Mouse (Mus musculus): ENCODE measurements at regions not wholly inside any gene's neighbourhood (a gene's known extent, or its start where the extent isn't known, plus 50 kb on each side); places are given as distances from the start of the nearest gene placed in this dataset.
A peak's percentile ranks its signal among the peaks of the same experiment; 100 is the strongest.

- no peak overlapping the region for H3K27ac ChIP-seq (ENCODE audit: low read length)
- no peak overlapping the region for H3K4me2 ChIP-seq (ENCODE audit: low read depth, low read length)
- H3K4me3 ChIP-seq (ENCODE audit: low read length), result no peak overlapping the region
- H3K9me3 ChIP-seq (ENCODE audit: control insufficient read depth, low read length), result no peaks in the 10 kb centered on the region
- ATAC-seq (ENCODE audit: low read depth), result no peak
- WGBS, result 85% methylated on average over 4 of the region's 4 CpGs
- H3K27me3 ChIP-seq (ENCODE audit: control insufficient read depth, insufficient read depth, low read depth, low read length), result no peaks in the 10 kb centered on the region
- no peaks in the 10 kb centered on the region for H3K36me3 ChIP-seq (ENCODE audit: control insufficient read depth, insufficient read depth, low read length)
- H3K9ac ChIP-seq (ENCODE audit: low read length), result no peak overlapping the region
- H3K4me1 ChIP-seq (replicated peaks; ENCODE audit: control insufficient read depth, insufficient read depth, low read length), result no peaks in the 10 kb centered on the region
Observed at GRCm38 (mm10) chr17:52036479-52036878, 203.4 kb upstream of the Satb1 start.

DNA sequence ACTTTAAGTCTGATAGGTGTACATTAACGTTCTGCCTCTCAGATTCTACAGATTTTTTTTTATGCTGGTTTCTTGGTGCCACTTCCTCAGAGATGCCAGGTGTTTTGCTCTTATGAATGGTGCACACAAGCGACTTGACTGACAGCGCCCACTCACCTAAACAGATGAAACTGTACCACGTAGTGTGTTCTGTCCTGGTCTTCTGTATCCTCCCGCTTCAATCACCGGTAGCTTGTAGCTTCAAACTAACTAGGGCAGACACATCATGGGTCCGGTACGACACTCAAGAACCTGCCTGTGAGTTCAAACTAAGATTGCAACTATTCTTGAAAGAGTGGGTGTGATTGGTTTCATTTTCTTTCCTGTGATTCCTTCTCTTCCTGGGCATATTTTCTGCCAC is 198.0 kb upstream of the Satb1 start:
- H3K9me3 ChIP-seq (ENCODE audit: control insufficient read depth, low read length), result no peaks in the 10 kb centered on the region
- H3K36me3 ChIP-seq (ENCODE audit: control insufficient read depth, insufficient read depth, low read length), result no peaks in the 10 kb centered on the region
- WGBS, result 83% methylated on average over 8 of the region's 8 CpGs
- no peak overlapping the region for H3K27ac ChIP-seq (ENCODE audit: low read length)
- H3K4me2 ChIP-seq (ENCODE audit: low read depth, low read length), result no peak overlapping the region
- no peak overlapping the region for H3K4me3 ChIP-seq (ENCODE audit: low read length)
- no peak overlapping the region for H3K9ac ChIP-seq (ENCODE audit: low read length)
- no peak for ATAC-seq (ENCODE audit: low read depth)
- no peaks in the 10 kb centered on the region for H3K4me1 ChIP-seq (replicated peaks; ENCODE audit: control insufficient read depth, insufficient read depth, low read length)
- no peaks in the 10 kb centered on the region for H3K27me3 ChIP-seq (ENCODE audit: control insufficient read depth, insufficient read depth, low read depth, low read length)

DNA sequence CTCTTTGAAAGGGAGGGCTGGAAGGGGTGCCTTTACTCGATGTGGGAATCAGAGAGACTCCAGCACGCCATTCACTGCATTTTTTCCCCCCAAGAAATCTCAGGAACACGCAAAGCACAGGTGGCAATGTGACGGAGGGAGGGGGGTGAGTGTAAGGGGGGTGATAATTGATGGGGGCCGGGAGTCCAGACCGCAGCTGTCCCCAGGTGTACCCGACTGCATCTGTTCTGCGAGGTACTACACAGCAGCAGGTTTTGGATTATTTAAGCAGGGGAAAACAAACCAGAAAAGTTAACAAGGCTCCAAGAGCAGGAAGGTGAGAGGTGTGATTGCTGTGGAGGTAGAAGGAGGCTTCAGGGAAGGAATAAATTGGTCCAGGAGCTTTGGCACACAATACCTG is 153.8 kb upstream of the Satb1 start:
- no peaks in the 10 kb centered on the region for H3K27me3 ChIP-seq (ENCODE audit: control insufficient read depth, insufficient read depth, low read depth, low read length)
- H3K27ac ChIP-seq (ENCODE audit: low read length), result no peak overlapping the region
- H3K4me3 ChIP-seq (ENCODE audit: low read length), result no peak overlapping the region
- H3K9ac ChIP-seq (ENCODE audit: low read length), result no peak overlapping the region
- no peaks in the 10 kb centered on the region for H3K9me3 ChIP-seq (ENCODE audit: control insufficient read depth, low read length)
- H3K36me3 ChIP-seq (ENCODE audit: control insufficient read depth, insufficient read depth, low read length), result no peaks in the 10 kb centered on the region
- no peak overlapping the region for H3K4me2 ChIP-seq (ENCODE audit: low read depth, low read length)
- 56% methylated on average over 8 of the region's 8 CpGs for WGBS
- H3K4me1 ChIP-seq (replicated peaks; ENCODE audit: control insufficient read depth, insufficient read depth, low read length), result no peaks in the 10 kb centered on the region
- no peak for ATAC-seq (ENCODE audit: low read depth)

- no peak overlapping the region for H3K4me3 ChIP-seq (ENCODE audit: low read length)
- no peaks in the 10 kb centered on the region for H3K36me3 ChIP-seq (ENCODE audit: control insufficient read depth, insufficient read depth, low read length)
- H3K9me3 ChIP-seq (ENCODE audit: control insufficient read depth, low read length), result no peaks in the 10 kb centered on the region
- H3K4me1 ChIP-seq (replicated peaks; ENCODE audit: control insufficient read depth, insufficient read depth, low read length), result no peaks in the 10 kb centered on the region
- no peak for ATAC-seq (ENCODE audit: low read depth)
- no peak overlapping the region for H3K9ac ChIP-seq (ENCODE audit: low read length)
- H3K4me2 ChIP-seq (ENCODE audit: low read depth, low read length), result 0 out of 2 replicates have a peak overlapping the region, but pooled peaks have one; percentile 6
- H3K27ac ChIP-seq (ENCODE audit: low read length), result no peak overlapping the region
- 49% methylated on average over 14 of the region's 14 CpGs for WGBS
- H3K27me3 ChIP-seq (ENCODE audit: control insufficient read depth, insufficient read depth, low read depth, low read length), result no peaks in the 10 kb centered on the region
Observed at GRCm38 (mm10) chr17:51986212-51986611, 153.1 kb upstream of the Satb1 start.

- Histone ChIP-seq H3K27me3 (ENCODE audit: control insufficient read depth, insufficient read depth, low read depth, low read length) (no peaks in the 10 kb centered on the region), H3K4me2 (ENCODE audit: low read depth, low read length) (no peak overlapping the region), H3K36me3 (ENCODE audit: control insufficient read depth, insufficient read depth, low read length) (no peaks in the 10 kb centered on the region), H3K9me3 (ENCODE audit: control insufficient read depth, low read length) (no peaks in the 10 kb centered on the region), H3K4me1 (replicated peaks; ENCODE audit: control insufficient read depth, insufficient read depth, low read length) (no peaks in the 10 kb centered on the region), H3K9ac (ENCODE audit: low read length) (no peak overlapping the region), H3K27ac (ENCODE audit: low read length) (no peak overlapping the region), H3K4me3 (ENCODE audit: low read length) (no peak overlapping the region)
- ATAC-seq (ENCODE audit: low read depth), result no peak
- WGBS, result 79% methylated on average over 2 of the region's 2 CpGs
Observed at GRCm38 (mm10) chr17:51979126-51979525, 146.0 kb upstream of the Satb1 start.

- 33% methylated on average over 3 of the region's 3 CpGs for WGBS
- Histone ChIP-seq H3K36me3 (ENCODE audit: control insufficient read depth, insufficient read depth, low read length) (no peaks in the 10 kb centered on the region), H3K4me2 (ENCODE audit: low read depth, low read length) (no peak overlapping the region), H3K4me3 (ENCODE audit: low read length) (no peak overlapping the region), H3K27me3 (ENCODE audit: control insufficient read depth, insufficient read depth, low read depth, low read length) (no peaks in the 10 kb centered on the region), H3K9me3 (ENCODE audit: control insufficient read depth, low read length) (no peaks in the 10 kb centered on the region), H3K4me1 (replicated peaks; ENCODE audit: control insufficient read depth, insufficient read depth, low read length) (no peaks in the 10 kb centered on the region), H3K27ac (ENCODE audit: low read length) (no peak overlapping the region), H3K9ac (ENCODE audit: low read length) (no peak overlapping the region)
- ATAC-seq (ENCODE audit: low read depth), result no peak
Observed at GRCm38 (mm10) chr17:51971444-51971843, 138.4 kb upstream of the Satb1 start.

DNA sequence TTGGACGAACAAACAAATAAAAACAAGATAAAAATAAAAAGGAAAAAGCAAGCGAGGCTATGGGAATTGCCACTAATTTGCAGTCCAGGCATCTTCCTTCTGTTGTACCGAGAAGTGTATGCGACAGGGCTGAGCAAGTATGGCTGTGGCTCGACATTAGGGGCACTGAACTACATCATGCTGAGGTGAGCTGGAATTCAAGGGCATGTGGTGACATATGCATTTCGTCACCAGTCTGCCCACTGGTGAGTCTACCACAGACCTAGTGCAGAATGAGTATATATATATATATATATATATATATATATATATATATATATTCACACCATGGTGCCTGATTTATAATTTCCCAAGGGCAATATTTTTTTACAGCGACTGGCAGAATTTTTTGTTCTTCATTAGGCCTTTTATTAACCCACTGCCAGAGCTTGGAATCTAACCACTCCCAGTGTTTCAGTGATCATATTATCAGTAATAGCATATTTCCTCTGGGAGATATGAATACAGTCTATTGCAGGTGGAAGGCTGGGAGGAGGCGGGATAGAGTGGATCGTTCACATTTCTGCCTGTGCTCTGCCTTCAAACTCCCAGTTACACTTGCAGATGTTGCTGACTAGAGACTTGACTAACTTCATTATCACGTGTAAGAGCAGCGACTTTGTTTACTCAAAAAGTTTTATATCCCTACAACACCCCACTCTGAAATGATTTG is 133.6 kb upstream of the Satb1 start:
- ATAC-seq (ENCODE audit: low read depth), result no peak
- H3K9ac ChIP-seq (ENCODE audit: low read length), result no peak overlapping the region
- no peak overlapping the region for H3K4me3 ChIP-seq (ENCODE audit: low read length)
- no peaks in the 10 kb centered on the region for H3K27me3 ChIP-seq (ENCODE audit: control insufficient read depth, insufficient read depth, low read depth, low read length)
- no peak overlapping the region for H3K4me2 ChIP-seq (ENCODE audit: low read depth, low read length)
- no peaks in the 10 kb centered on the region for H3K36me3 ChIP-seq (ENCODE audit: control insufficient read depth, insufficient read depth, low read length)
- H3K4me1 ChIP-seq (replicated peaks; ENCODE audit: control insufficient read depth, insufficient read depth, low read length), result no peaks in the 10 kb centered on the region
- 80% methylated on average over 11 of the region's 11 CpGs for whole genome bisulfite sequencing
- no peak overlapping the region for H3K27ac ChIP-seq (ENCODE audit: low read length)
- no peaks in the 10 kb centered on the region for H3K9me3 ChIP-seq (ENCODE audit: control insufficient read depth, low read length)

GRCm38 (mm10) chr17:51962529-51963110 is 129.5 kb upstream of the Satb1 start:
- WGBS, result 68% methylated on average over 12 of the region's 12 CpGs
- H3K9me3 ChIP-seq (ENCODE audit: control insufficient read depth, low read length), result no peaks in the 10 kb centered on the region
- no peak overlapping the region for H3K4me3 ChIP-seq (ENCODE audit: low read length)
- no peak overlapping the region for H3K4me2 ChIP-seq (ENCODE audit: low read depth, low read length)
- no peak for ATAC-seq (ENCODE audit: low read depth)
- no peak overlapping the region for H3K9ac ChIP-seq (ENCODE audit: low read length)
- no peaks in the 10 kb centered on the region for H3K4me1 ChIP-seq (replicated peaks; ENCODE audit: control insufficient read depth, insufficient read depth, low read length)
- no peaks in the 10 kb centered on the region for H3K27me3 ChIP-seq (ENCODE audit: control insufficient read depth, insufficient read depth, low read depth, low read length)
- no peak overlapping the region for H3K27ac ChIP-seq (ENCODE audit: low read length)
- no peaks in the 10 kb centered on the region for H3K36me3 ChIP-seq (ENCODE audit: control insufficient read depth, insufficient read depth, low read length)

DNA sequence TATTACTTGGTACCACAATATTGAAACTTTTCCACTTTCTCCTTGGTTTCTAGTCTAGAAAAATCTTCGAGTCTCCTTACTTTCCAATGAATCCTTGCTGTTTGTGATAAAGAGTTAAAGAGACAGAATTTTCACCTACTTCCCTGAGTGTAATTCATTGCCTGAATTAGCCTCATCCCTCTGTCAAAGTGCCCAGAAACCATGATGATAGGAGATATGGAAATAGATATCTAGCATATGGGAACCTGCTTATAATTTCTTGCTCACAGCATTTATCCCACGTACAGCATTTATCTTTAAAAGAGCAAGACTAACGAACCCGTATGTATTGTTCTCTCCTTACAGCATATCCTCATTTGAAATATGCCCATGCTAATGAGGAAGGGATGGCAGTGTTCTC is 128.2 kb upstream of the Satb1 start:
- no peak for ATAC-seq (ENCODE audit: low read depth)
- Histone ChIP-seq H3K36me3 (ENCODE audit: control insufficient read depth, insufficient read depth, low read length) (no peaks in the 10 kb centered on the region), H3K27ac (ENCODE audit: low read length) (no peak overlapping the region), H3K9me3 (ENCODE audit: control insufficient read depth, low read length) (no peaks in the 10 kb centered on the region), H3K4me1 (replicated peaks; ENCODE audit: control insufficient read depth, insufficient read depth, low read length) (no peaks in the 10 kb centered on the region), H3K4me2 (ENCODE audit: low read depth, low read length) (no peak overlapping the region), H3K27me3 (ENCODE audit: control insufficient read depth, insufficient read depth, low read depth, low read length) (no peaks in the 10 kb centered on the region), H3K9ac (ENCODE audit: low read length) (no peak overlapping the region), H3K4me3 (ENCODE audit: low read length) (no peak overlapping the region)
- WGBS, result 79% methylated on average over 4 of the region's 4 CpGs

Measured in lung, embryonic 16.5 days (tissue).